Mouse (Mus musculus): ENCODE data around the gene Extl1. TPM values are rescaled to one million over a fixed set of nuclear protein-coding genes. Genes with fewer than 3 reads are reported as not detected.
A peak's percentile ranks its signal among the peaks of the same experiment; 100 is the strongest.

Gene Extl1
- total RNA-seq, 1 experiment from 2014 or later: not detected

GRCm38 (mm10) chr4:134392595-134392994, 8.9 kb upstream of the Extl1 start:
- ATAC-seq (replicated peaks; ENCODE audit: low read depth, poor library complexity, severe bottlenecking): no peak

GRCm38 (mm10) chr4:134391636-134392035, 8.0 kb upstream of the Extl1 start:
- ATAC-seq (replicated peaks; ENCODE audit: low read depth, poor library complexity, severe bottlenecking): no peak

- peak; percentile 84 for ATAC-seq (replicated peaks; ENCODE audit: low read depth, poor library complexity, severe bottlenecking)
Measured at GRCm38 (mm10) chr4:134388397-134388796, 4.7 kb upstream of the Extl1 start.

- ATAC-seq (replicated peaks; ENCODE audit: low read depth, poor library complexity, severe bottlenecking): peak; percentile 47; the same call in 1 of the 2 replicates
Measured at GRCm38 (mm10) chr4:134387268-134387667, 3.6 kb upstream of the Extl1 start.

- ATAC-seq (replicated peaks; ENCODE audit: low read depth, poor library complexity, severe bottlenecking): no peak
Measured at GRCm38 (mm10) chr4:134379510-134379909, 4.1 kb downstream of the Extl1 start.

GRCm38 (mm10) chr4:134378089-134378615, 5.5 kb downstream of the Extl1 start:
- no peak for ATAC-seq (replicated peaks; ENCODE audit: low read depth, poor library complexity, severe bottlenecking)

DNA sequence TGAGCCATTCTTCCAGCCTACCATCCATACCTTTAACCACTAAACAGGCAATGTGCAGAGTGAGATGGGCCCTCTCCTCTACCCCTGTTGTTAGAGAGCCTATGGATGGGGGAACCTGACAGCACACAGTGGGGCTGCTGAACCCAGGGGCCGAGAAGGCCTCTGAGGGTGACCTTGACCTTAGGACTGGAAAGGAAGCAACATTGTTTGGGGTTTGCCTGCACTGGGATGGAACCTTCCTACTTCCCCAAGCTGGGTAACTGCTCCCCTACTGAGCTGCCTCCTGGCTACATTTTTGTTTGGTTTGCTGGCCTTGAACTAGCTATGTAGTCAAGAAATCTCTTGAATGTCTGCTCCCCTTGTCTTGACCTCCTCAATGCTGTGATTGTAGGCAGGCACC, 9.3 kb downstream of the Extl1 start:
- no peak for ATAC-seq (replicated peaks; ENCODE audit: low read depth, poor library complexity, severe bottlenecking)

GRCm38 (mm10) chr4:134373295-134373694, 10.4 kb downstream of the Extl1 start:
- ATAC-seq (replicated peaks; ENCODE audit: low read depth, poor library complexity, severe bottlenecking): no peak

- ATAC-seq (replicated peaks; ENCODE audit: low read depth, poor library complexity, severe bottlenecking): peak; percentile 90
Measured at GRCm38 (mm10) chr4:134372294-134372747, 11.3 kb downstream of the Extl1 start.

DNA sequence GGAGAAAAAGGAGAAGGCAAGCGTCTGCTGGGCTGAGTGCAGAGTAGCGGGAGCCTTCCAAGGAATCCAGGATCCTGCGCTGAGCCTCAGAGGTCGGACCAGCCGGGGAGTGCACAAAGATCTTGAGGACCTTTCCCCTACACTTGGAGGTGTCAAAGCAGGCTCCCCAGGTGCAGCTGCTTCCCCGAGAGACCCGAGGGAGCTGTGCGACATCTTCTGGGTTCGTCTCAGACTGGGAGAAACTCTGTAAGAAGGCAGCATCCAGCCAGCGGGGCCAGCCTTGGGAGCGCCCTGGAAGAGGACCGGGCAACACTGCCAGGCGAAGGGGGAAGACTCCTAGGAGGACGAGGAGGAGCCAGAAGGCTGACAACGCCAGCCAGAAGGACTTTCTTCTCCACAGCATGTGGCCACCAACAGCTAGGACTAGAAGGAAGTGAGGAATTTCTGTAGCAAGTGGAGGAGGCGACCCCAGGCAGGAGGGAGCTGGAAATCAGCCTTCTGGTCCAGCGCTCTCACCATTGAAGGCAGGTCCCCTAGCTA, 12.3 kb downstream of the Extl1 start:
- no peak for ATAC-seq (replicated peaks; ENCODE audit: low read depth, poor library complexity, severe bottlenecking)

DNA sequence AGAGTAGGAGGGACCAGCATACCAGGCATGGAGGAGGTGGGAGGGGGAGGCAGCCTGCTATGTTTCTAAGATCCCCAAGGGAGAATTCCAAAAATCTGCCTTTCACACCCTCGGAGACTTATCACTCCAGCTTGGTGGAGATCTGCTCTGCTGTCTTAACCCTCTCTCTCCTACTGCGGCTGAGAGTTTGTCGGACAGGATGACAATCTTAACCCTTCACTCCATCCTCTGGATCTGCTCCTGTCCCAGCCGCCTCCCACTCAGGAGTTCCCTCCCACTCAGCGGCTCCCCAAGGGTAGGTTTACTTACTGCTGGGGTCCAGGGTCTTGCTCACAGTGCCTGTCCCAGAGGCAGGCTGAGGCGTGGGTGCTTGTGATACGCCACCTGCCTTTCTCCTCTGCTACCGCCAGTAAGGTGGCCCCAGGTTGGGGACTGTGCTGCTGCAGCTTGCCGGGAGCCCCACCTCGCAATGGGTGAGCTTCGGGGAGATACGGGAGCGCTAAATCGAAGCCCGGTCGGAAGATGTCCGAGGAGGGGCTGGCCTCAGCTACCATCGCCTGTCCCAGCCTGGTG, 12.9 kb downstream of the Extl1 start:
- 0 out of 2 replicates have a peak, but pooled peaks have one; percentile 9 for ATAC-seq (replicated peaks; ENCODE audit: low read depth, poor library complexity, severe bottlenecking)

GRCm38 (mm10) chr4:134365280-134365679, 18.4 kb downstream of the Extl1 start:
- ATAC-seq (replicated peaks; ENCODE audit: low read depth, poor library complexity, severe bottlenecking): 0 out of 2 replicates have a peak, but pooled peaks have one; percentile 16

- peak; percentile 94 for ATAC-seq (replicated peaks; ENCODE audit: low read depth, poor library complexity, severe bottlenecking)
Measured at GRCm38 (mm10) chr4:134362586-134362985, 21.1 kb downstream of the Extl1 start.

- peak; percentile 5; the same call in 1 of the 2 replicates for ATAC-seq (replicated peaks; ENCODE audit: low read depth, poor library complexity, severe bottlenecking)
Measured at GRCm38 (mm10) chr4:134362124-134362523, 21.5 kb downstream of the Extl1 start.

- no peak for ATAC-seq (replicated peaks; ENCODE audit: low read depth, poor library complexity, severe bottlenecking)
Measured at GRCm38 (mm10) chr4:134361215-134361614, 22.4 kb downstream of the Extl1 start.

DNA sequence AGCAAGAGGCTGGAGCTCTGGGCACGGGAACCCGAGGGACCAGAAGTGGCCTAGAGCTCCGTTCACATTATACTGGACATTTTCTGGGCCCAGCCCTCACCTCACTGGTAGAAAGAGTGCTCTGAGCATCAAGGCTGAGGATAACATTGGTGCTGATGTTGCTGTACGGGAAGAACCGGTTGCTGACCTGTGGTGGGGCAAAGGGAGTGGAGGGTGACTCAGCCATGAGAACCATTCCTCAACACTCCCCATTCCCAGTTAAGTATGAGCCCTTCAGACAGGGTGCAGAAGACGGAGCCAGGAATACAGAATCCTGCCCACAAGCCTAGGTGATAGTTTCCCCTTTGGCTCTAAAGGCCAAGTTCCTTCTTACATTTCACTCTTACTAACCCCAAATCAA, 24.0 kb downstream of the Extl1 start:
- ATAC-seq (replicated peaks; ENCODE audit: low read depth, poor library complexity, severe bottlenecking): no peak

- no peak for ATAC-seq (replicated peaks; ENCODE audit: low read depth, poor library complexity, severe bottlenecking)
Measured at GRCm38 (mm10) chr4:134357461-134357771, 26.2 kb downstream of the Extl1 start.

GRCm38 (mm10) chr4:134356591-134357460, 26.8 kb downstream of the Extl1 start:
- peak; percentile 79 for ATAC-seq (replicated peaks; ENCODE audit: low read depth, poor library complexity, severe bottlenecking)

DNA sequence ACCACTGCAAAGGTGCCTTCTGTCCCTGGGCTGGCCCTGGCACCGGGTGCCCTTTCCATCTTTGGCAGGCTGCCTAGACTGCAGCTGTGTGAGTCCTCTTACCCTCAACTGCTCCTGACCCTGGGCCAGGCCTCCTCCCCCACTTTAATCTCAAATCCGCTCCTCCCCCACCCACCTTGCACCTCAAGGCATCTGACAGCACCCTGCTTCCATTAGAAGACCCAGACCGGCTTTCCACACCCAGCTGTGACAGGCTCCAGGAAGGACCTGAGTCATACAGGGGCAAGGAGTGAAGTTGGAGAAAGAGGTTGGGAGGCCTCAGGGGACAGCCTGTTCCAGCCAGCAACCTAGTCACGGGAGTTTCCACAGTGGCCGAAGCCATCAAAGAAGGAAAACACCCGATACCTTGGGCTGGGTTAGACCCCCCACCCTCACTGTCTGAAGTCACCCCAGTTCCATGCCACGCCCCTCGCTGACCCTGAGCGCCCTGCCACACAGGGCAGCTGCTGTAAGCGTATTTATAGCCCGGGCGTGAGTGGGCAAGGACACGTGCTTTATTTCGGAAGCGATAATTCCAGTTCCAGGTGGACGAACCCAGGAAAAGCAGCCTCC, 27.7 kb downstream of the Extl1 start:
- ATAC-seq (replicated peaks; ENCODE audit: low read depth, poor library complexity, severe bottlenecking): no peak
